Mouse (Mus musculus) lung, embryonic 14.5 days (tissue): ENCODE results near the gene Dusp2. TPM values are rescaled to one million over a fixed set of nuclear protein-coding genes. Genes with fewer than 3 reads are reported as not detected.

Experiments used
- ATAC-seq: fragments of 200-750 bp; cut with Nextera tagmentation; 2 replicates; pipeline ENCODE4 v1.8.0; 2017; ENCODE audit warnings: mild to moderate bottlenecking, moderate TSS enrichment, moderate library complexity; ENCODE audit not compliant: insufficient read depth
- DNase-seq: peaks from one replicate; pipeline ENCODE4 v3.0.0-alpha.2; 2015
- H3K27ac ChIP-seq: fragments of 300-500 bp; sonication (generic); 2 replicates; pipeline ENCODE4 v1.5.1; 2014; ENCODE audit warnings: low read depth, mild to moderate bottlenecking, moderate library complexity
- H3K27me3 ChIP-seq: fragments of 300-500 bp; sonication (generic); 2 replicates; pipeline ENCODE4 v1.6.1; 2014; ENCODE audit warnings: low read length, control low read depth; ENCODE audit not compliant: insufficient read depth
- H3K36me3 ChIP-seq: fragments of 300-500 bp; sonication (generic); 2 replicates; pipeline ENCODE4 v1.6.1; 2014; ENCODE audit warnings: control low read depth; ENCODE audit not compliant: insufficient read depth
- H3K4me1 ChIP-seq: fragments of 300-500 bp; sonication (generic); 2 replicates; pipeline ENCODE4 v1.6.1; 2014; ENCODE audit warnings: antibody characterized with exemption, control low read depth; ENCODE audit not compliant: insufficient read depth
- H3K4me2 ChIP-seq: fragments of 300-500 bp; sonication (generic); 2 replicates; pipeline ENCODE4 v1.6.1; 2014; ENCODE audit warnings: mild to moderate bottlenecking
- H3K4me3 ChIP-seq: fragments of 300-500 bp; sonication (generic); 2 replicates; pipeline ENCODE4 v1.5.1; 2014; ENCODE audit warnings: low read depth, low read length
- H3K9ac ChIP-seq: fragments of 300-500 bp; sonication (generic); 2 replicates; pipeline ENCODE4 v1.6.1; 2014
- H3K9me3 ChIP-seq: fragments of 300-500 bp; sonication (generic); 2 replicates; pipeline ENCODE4 v1.6.1; 2016; ENCODE audit warnings: low read depth, low read length, control low read depth
- CTCF ChIP-seq: IDR thresholded peaks from 2 replicates; pipeline ENCODE4 v1.5.1; 2016; ENCODE audit warnings: antibody characterized with exemption, low read depth
- WGBS: fragments of 180-500 bp; shearing (Covaris S2); extraction: QIAGEN DNeasy Blood & Tissue Kit; methylation state at CpG from one replicate; pipeline ENCODE4 v1.1.7; 2014; 5-methylcytosine and 5-hydroxymethylcytosine counted together
- polyA plus RNA-seq: library from polyadenylated mRNA; unstranded; fragments of >200 nt; fragmentation: Nextera tagmentation; extraction: Ambion mirVana; gene quantifications from 2 replicates; pipeline ENCODE4 v1.2.1, GENCODE M21; 2014

Gene Dusp2
- polyA plus RNA-seq, 1 experiment from 2014 or later = 15.7 TPM

DNA sequence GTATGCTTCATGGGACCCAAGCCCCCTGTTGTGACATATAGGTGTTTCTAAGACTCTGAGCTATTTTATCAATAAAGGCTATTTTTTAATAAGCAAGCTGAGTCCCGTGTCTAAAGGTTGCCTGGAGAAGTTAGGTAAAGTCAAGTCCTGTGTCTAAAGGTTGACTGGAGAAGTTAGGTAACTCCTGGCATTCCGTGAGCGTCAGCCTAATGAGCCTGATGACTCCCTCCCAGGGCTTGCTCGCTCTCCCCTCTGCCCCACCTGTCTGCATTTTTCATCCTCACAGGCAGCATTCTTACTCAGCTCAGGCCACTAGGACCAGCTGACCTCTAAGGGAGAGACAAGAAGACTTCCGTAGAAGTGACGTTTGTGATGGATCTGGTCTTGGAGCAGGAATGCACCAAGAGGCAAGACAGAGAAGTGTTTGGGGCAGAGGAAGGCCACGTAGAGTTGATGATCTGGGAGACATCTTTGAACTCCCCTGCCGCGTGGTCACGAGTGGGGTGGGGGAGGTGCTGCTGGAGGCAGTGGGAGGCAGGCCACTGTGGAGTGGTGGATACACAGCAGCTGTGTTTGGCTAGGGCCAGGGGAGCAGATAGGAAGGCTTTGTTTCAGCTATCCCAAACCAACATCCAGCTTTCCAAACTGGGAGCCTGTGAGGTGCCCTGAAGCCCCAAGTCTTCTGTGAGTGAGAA, 31.3 kb downstream of the Dusp2 start:
- DNase-seq (no peak), ATAC-seq (no peak)
- Histone ChIP-seq H3K4me2 (no peak overlapping the region), H3K9me3 (no peaks in the 10 kb centered on the region), H3K27me3 (peaks cover 42% of the 10 kb centered on the region), H3K4me3 (no peak overlapping the region), H3K4me1 (peaks cover 3% of the 10 kb centered on the region; the same call in 1 of the 2 replicates), H3K9ac (no peak overlapping the region), H3K36me3 (no peaks in the 10 kb centered on the region), H3K27ac (no peak overlapping the region)
- WGBS = 27% methylated on average over 10 of the region's 10 CpGs
- no peak for TF ChIP-seq CTCF

DNA sequence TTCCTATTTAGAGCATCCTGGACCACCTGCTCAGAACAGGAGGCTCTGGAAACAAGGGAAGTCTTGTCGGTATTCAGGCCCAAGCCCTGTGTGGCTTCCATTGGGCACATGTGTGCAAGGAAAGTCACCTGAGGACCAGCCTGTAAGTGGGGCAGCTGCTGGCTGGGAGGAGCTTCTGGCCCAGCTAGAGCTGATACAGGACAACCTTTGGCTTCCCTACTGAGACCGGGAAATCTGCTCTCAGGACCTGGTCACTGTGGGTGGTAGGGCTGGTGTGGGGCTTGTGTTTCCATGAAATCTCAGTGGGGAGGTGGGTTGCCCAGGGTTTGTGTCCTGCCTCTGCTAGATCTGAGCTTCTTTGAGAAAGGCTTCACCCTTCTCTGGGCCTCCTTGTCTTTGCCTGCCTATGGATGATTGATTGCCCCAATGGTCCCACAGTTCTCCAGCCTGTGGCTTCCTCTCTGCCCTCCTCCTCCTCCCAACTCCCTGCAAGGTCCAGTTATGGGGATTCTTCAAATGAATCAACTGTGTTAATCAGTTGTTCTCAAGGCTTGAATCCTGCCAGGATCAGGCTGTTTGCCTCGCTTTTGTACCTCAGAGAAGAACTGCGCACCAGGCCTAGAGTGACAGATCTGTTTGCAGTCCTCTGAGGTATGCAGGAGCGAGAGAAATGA, 33.9 kb downstream of the Dusp2 start:
- H3K27me3 ChIP-seq = peaks cover 17% of the 10 kb centered on the region
- H3K4me1 ChIP-seq = no peaks in the 10 kb centered on the region
- no peak overlapping the region for H3K9ac ChIP-seq
- H3K4me2 ChIP-seq = no peak overlapping the region
- ATAC-seq = no peak
- H3K9me3 ChIP-seq = no peaks in the 10 kb centered on the region
- TF ChIP-seq CTCF = no peak
- WGBS = 45% methylated on average over 5 of the region's 5 CpGs
- no peak overlapping the region for H3K27ac ChIP-seq
- DNase-seq = no peak
- H3K4me3 ChIP-seq = no peak overlapping the region
- H3K36me3 ChIP-seq = no peaks in the 10 kb centered on the region

DNA sequence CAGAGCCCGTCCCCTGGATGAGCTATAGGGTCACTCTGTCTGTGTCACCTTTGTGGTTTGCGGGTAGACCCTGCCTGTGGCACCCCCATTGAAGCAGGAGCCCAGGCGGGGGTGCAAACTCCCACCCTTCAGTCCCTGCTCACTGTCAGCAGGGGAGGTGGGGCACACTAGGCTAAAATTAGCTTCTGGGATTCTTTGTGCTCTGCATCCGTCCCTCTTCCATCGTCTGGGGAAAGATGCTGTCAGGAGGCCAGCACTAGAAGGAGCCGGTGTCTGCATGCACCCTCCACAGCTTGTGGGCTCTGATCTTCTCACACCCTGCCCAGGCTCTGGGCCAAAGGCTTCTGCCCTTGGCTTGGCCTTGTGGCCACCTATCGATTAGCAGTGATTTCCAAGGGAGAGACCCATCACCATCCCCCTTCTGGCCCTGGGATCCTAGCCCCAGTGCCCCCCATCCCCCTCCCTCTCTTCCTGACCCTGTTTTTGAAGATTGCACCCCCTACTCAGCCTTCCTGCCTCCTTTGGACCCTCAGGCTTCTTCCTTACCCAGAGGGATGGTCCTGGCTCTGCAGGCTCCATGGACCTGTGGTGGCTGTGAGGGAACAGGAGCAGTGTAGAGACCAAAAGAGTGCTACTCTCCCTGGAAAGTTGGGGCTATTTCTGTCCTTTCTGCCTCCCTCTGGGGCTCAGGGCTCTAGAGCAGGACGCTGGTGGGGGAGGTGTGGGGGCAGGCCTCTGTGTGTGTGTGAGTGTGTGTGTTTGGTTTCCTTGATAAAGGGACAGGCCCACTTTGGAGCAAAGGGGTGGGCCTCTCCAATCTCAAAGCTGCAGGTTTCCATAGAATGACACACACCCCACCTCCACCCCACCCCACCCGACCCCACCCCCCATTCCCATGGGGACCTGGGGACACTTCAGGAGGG, 34.9 kb downstream of the Dusp2 start:
- DNase-seq = no peak
- Histone ChIP-seq H3K9ac (no peak overlapping the region; the same call in 1 of the 2 replicates), H3K4me1 (no peaks in the 10 kb centered on the region), H3K36me3 (no peaks in the 10 kb centered on the region), H3K27me3 (peaks cover 7% of the 10 kb centered on the region; the same call in 1 of the 2 replicates), H3K27ac (no peak overlapping the region), H3K4me2 (peak overlapping the region; percentile 35), H3K9me3 (no peaks in the 10 kb centered on the region), H3K4me3 (no peak overlapping the region; the same call in 1 of the 2 replicates)
- no peak for TF ChIP-seq CTCF
- ATAC-seq = peak; percentile 69
- WGBS = 22% methylated on average over 9 of the region's 9 CpGs

DNA sequence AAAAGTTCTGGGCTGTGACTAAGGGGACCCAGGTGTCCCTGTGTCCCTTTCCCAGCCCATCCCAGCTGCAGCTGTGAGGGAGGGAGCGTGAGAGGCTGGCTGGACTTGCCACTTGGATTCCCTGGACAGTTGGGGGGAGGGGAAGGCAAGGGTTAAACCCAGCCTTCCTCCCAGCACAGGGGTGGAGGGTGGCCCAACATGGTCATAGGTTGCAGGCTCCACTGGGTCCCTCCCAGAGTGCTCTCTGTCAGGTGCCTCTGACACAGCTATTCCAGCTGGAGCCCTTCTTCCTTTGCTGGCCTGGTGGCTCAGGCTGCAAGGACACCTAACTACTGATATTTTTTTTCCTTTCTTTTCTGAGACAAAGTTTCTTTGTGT, 35.5 kb downstream of the Dusp2 start:
- no peak for DNase-seq
- H3K4me2 ChIP-seq = no peak overlapping the region; the same call in 1 of the 2 replicates
- H3K27ac ChIP-seq = no peak overlapping the region
- WGBS = 43% methylated on average over 1 of the region's 1 CpGs
- peaks cover under 1% of the 10 kb centered on the region; the same call in 1 of the 2 replicates for H3K27me3 ChIP-seq
- no peak overlapping the region for H3K4me3 ChIP-seq
- no peaks in the 10 kb centered on the region for H3K36me3 ChIP-seq
- no peak for TF ChIP-seq CTCF
- H3K9me3 ChIP-seq = no peaks in the 10 kb centered on the region
- peak; percentile 55; the same call in 1 of the 2 replicates for ATAC-seq
- no peaks in the 10 kb centered on the region for H3K4me1 ChIP-seq
- H3K9ac ChIP-seq = no peak overlapping the region

DNA sequence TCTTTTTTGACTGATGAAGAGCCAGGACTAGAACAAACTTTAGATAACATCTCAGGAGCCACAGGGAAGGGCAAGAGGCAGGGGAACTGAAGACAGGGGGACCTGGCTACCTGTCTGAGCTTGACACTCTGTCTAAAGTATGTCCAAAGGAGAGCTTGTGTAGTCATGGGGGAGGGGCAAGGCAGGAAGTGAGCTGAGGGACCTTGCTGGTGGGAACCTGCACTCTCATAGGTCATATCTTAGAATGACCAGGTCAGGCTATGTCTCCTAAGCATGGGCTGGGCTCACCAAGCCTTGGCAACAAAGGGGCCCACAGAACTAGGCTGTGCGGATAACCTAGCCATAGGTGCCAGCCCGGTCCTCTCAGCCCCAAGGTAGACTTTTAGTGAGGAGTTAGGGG, 36.1 kb downstream of the Dusp2 start:
- Histone ChIP-seq H3K4me3 (no peak overlapping the region), H3K4me1 (no peaks in the 10 kb centered on the region), H3K27ac (no peak overlapping the region), H3K27me3 (no peaks in the 10 kb centered on the region), H3K9ac (no peak overlapping the region), H3K4me2 (no peak overlapping the region), H3K36me3 (no peaks in the 10 kb centered on the region), H3K9me3 (no peaks in the 10 kb centered on the region)
- ATAC-seq (no peak), DNase-seq (no peak)
- 89% methylated on average over 2 of the region's 2 CpGs for WGBS
- no peak for TF ChIP-seq CTCF

DNA sequence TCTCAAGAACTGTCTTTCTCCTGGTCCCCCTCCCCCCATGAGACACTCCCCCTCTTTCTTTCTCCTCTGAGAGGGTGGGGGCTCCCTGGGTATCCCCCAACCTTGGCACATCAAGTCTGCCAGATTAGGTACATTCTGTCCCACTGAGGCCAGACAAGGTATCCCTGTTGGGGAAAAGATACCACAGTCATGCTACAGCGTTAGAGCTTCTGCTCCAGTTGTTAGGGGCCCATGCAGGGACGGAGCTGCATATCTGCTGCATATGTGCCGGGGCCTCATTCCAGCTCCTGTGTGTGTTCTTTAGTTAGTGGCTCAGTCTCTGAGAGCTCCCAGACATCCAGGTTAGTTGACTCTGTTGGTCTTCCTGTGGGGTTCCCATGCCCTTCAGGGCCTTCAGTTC, 38.2 kb downstream of the Dusp2 start:
- Histone ChIP-seq H3K4me1 (no peaks in the 10 kb centered on the region), H3K4me2 (no peak overlapping the region), H3K36me3 (no peaks in the 10 kb centered on the region), H3K4me3 (no peak overlapping the region), H3K9ac (no peak overlapping the region), H3K27ac (no peak overlapping the region), H3K27me3 (no peaks in the 10 kb centered on the region), H3K9me3 (no peaks in the 10 kb centered on the region)
- no peak for DNase-seq
- 82% methylated on average over 3 of the region's 3 CpGs for WGBS
- no peak for TF ChIP-seq CTCF
- no peak for ATAC-seq
